Mouse (Mus musculus) spleen, adult 2 months (tissue): ENCODE measurements around the gene Lrrn2.

ENCODE experiments used
- CTCF ChIP-seq: fragments of 200-500 bp; IDR thresholded peaks from 2 replicates; pipeline ENCODE4 v1.5.1; 2011; ENCODE audit warnings: mild to moderate bottlenecking, inconsistent platforms; ENCODE audit not compliant: insufficient read depth, insufficient read length, insufficient replicate concordance; ENCODE audit errors: extremely low read depth
- POLR2A ChIP-seq: fragments of 200-500 bp; IDR thresholded peaks from 2 replicates; pipeline ENCODE4 v1.6.1; 2011; ENCODE audit warnings: low read depth, low read length, inconsistent platforms

DNA sequence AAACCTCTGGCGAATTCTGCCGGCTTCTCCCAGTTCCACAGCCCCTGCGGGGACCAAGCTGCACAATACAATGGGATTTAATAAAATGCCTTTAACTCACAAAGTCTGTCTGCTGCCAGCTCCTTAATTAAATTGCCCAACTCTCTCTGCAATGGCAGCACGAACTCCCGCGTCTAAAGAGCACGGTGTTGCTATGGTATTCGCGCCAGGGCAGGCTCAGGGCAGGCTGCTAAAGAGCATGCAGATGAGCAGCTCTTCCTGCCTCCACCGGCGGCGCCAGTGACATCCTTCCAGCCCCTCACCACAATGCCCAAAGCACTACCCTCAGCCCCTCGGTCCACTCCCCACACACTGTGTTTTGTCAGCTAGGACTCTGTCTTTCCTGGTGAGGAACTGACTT lies 41.0 kb downstream of the Lrrn2 start:
- no peak for TF ChIP-seq CTCF
- no peak for TF ChIP-seq POLR2A
